Mouse (Mus musculus) liver, embryonic 16.5 days (tissue): Measurements from ENCODE around the gene Fcrl5. TPM values are rescaled to one million over a fixed set of nuclear protein-coding genes. Genes with fewer than 3 reads are reported as not detected.
"Not testable (repeated sequence)": the region's sequence is repeated elsewhere in the genome, so short reads cannot be mapped to it uniquely, and the experiment has no call there.

Source experiments
- ATAC-seq: fragments of 200-750 bp; cut with Nextera tagmentation; 2 replicates; pipeline ENCODE4 v1.8.0; 2017; ENCODE audit warnings: low read depth, mild to moderate bottlenecking, moderate number of reproducible peaks, moderate library complexity
- H3K27ac ChIP-seq: fragments of 300-500 bp; sonication (generic); 2 replicates; pipeline ENCODE4 v1.5.1; 2014; ENCODE audit warnings: mild to moderate bottlenecking, low read length
- H3K27me3 ChIP-seq: fragments of 300-500 bp; sonication (generic); 2 replicates; pipeline ENCODE4 v1.6.1; 2014; ENCODE audit warnings: low read depth, low read length, mixed read lengths; ENCODE audit not compliant: control insufficient read depth, insufficient read depth
- H3K36me3 ChIP-seq: fragments of 300-500 bp; sonication (generic); 2 replicates; pipeline ENCODE4 v1.6.1; 2014; ENCODE audit warnings: mild to moderate bottlenecking; ENCODE audit not compliant: control insufficient read depth, insufficient read depth
- H3K4me1 ChIP-seq: fragments of 300-500 bp; sonication (generic); 2 replicates; pipeline ENCODE4 v1.6.1; 2014; ENCODE audit warnings: low read depth, low read length, mixed read lengths; ENCODE audit not compliant: control insufficient read depth
- H3K4me2 ChIP-seq: fragments of 300-500 bp; sonication (generic); 2 replicates; pipeline ENCODE4 v1.6.1; 2014; ENCODE audit warnings: low read depth, low read length, mixed read lengths
- H3K4me3 ChIP-seq: fragments of 300-500 bp; sonication (generic); 2 replicates; pipeline ENCODE4 v1.5.1; 2014; ENCODE audit warnings: low read depth, mild to moderate bottlenecking, low read length
- H3K9ac ChIP-seq: fragments of 300-500 bp; sonication (generic); 2 replicates; pipeline ENCODE4 v1.6.1; 2014; ENCODE audit warnings: low read depth, low read length
- H3K9me3 ChIP-seq: fragments of 300-500 bp; sonication (generic); replicated peaks from 2 replicates; pipeline ENCODE4 v1.6.1; 2016; ENCODE audit warnings: low read length; ENCODE audit not compliant: control insufficient read depth
- WGBS: fragments of 180-500 bp; shearing (Covaris S2); extraction: QIAGEN DNeasy Blood & Tissue Kit; methylation state at CpG from one replicate; pipeline ENCODE4 v1.1.7; 2014; ENCODE audit not compliant: insufficient replicate concordance; 5-methylcytosine and 5-hydroxymethylcytosine counted together
- polyA plus RNA-seq: library from polyadenylated mRNA; unstranded; fragments of >200 nt; fragmentation: Nextera tagmentation; extraction: Ambion mirVana; gene quantifications from 2 replicates; pipeline ENCODE4 v1.2.1, GENCODE M21; 2015

The Fcrl5 gene
- polyA plus RNA-seq, 1 experiment from 2014 or later, result not detected

GRCm38 (mm10) chr3:87479230-87479629 lies 43.7 kb downstream of the Fcrl5 start:
- H3K4me2 ChIP-seq, H3K27me3 ChIP-seq, H3K27ac ChIP-seq, H3K9ac ChIP-seq, ATAC-seq, H3K9me3 ChIP-seq, H3K36me3 ChIP-seq, H3K4me3 ChIP-seq, H3K4me1 ChIP-seq: not testable (repeated sequence)

GRCm38 (mm10) chr3:87487392-87487791 lies 51.8 kb downstream of the Fcrl5 start:
- no peak for ATAC-seq
- no peak overlapping the region for H3K27ac ChIP-seq
- no peaks in the 10 kb centered on the region for H3K9me3 ChIP-seq
- H3K4me1 ChIP-seq, result no peaks in the 10 kb centered on the region
- H3K4me2 ChIP-seq, result no peak overlapping the region
- no peak overlapping the region for H3K9ac ChIP-seq
- no peaks in the 10 kb centered on the region for H3K36me3 ChIP-seq
- WGBS, result 70% methylated on average over 4 of the region's 4 CpGs
- H3K4me3 ChIP-seq, result no peak overlapping the region
- no peaks in the 10 kb centered on the region for H3K27me3 ChIP-seq

GRCm38 (mm10) chr3:87487911-87488310 lies 52.3 kb downstream of the Fcrl5 start:
- ATAC-seq, result no peak
- Histone ChIP-seq H3K36me3 (no peaks in the 10 kb centered on the region), H3K27me3 (no peaks in the 10 kb centered on the region), H3K9ac (no peak overlapping the region), H3K9me3 (no peaks in the 10 kb centered on the region), H3K4me3 (no peak overlapping the region), H3K4me2 (no peak overlapping the region), H3K4me1 (no peaks in the 10 kb centered on the region), H3K27ac (no peak overlapping the region)
- 44% methylated on average over 2 of the region's 2 CpGs for WGBS

GRCm38 (mm10) chr3:87498266-87498665 lies 62.7 kb downstream of the Fcrl5 start:
- H3K36me3 ChIP-seq, result no peaks in the 10 kb centered on the region
- H3K9me3 ChIP-seq, result no peaks in the 10 kb centered on the region
- no peak for ATAC-seq
- WGBS, result 72% methylated on average over 9 of the region's 9 CpGs
- no peak overlapping the region for H3K4me2 ChIP-seq
- no peak overlapping the region for H3K4me3 ChIP-seq
- no peaks in the 10 kb centered on the region for H3K27me3 ChIP-seq
- H3K27ac ChIP-seq, result no peak overlapping the region
- no peaks in the 10 kb centered on the region for H3K4me1 ChIP-seq
- no peak overlapping the region for H3K9ac ChIP-seq

GRCm38 (mm10) chr3:87499072-87499471 lies 63.5 kb downstream of the Fcrl5 start:
- ATAC-seq, result no peak

GRCm38 (mm10) chr3:87500088-87501055 lies 64.8 kb downstream of the Fcrl5 start:
- ATAC-seq, result no peak
- Histone ChIP-seq H3K4me3 (no peak overlapping the region), H3K9me3 (no peaks in the 10 kb centered on the region), H3K4me1 (no peaks in the 10 kb centered on the region), H3K27ac (no peak overlapping the region), H3K4me2 (no peak overlapping the region), H3K36me3 (no peaks in the 10 kb centered on the region), H3K27me3 (no peaks in the 10 kb centered on the region), H3K9ac (no peak overlapping the region)
- WGBS, result 49% methylated on average over 24 of the region's 24 CpGs

More at GRCm38 (mm10) chr3:87499072-87499471, 63.5 kb downstream of the Fcrl5 start:
- Histone ChIP-seq H3K4me2 (no peak overlapping the region), H3K4me1 (no peaks in the 10 kb centered on the region), H3K27me3 (no peaks in the 10 kb centered on the region), H3K9ac (no peak overlapping the region), H3K4me3 (no peak overlapping the region), H3K9me3 (no peaks in the 10 kb centered on the region), H3K27ac (no peak overlapping the region), H3K36me3 (no peaks in the 10 kb centered on the region)
- 6% methylated on average over 3 of the region's 3 CpGs for WGBS

- Histone ChIP-seq H3K27me3 (no peaks in the 10 kb centered on the region), H3K4me3 (no peak overlapping the region), H3K27ac (no peak overlapping the region), H3K4me2 (no peak overlapping the region), H3K36me3 (no peaks in the 10 kb centered on the region), H3K9me3 (no peaks in the 10 kb centered on the region), H3K9ac (no peak overlapping the region), H3K4me1 (no peaks in the 10 kb centered on the region)
- ATAC-seq, result no peak
- 22% methylated on average over 8 of the region's 8 CpGs for WGBS
Observed at GRCm38 (mm10) chr3:87501151-87501550, 65.6 kb downstream of the Fcrl5 start.

GRCm38 (mm10) chr3:87502771-87503170 lies 67.2 kb downstream of the Fcrl5 start:
- Histone ChIP-seq H3K4me1 (no peaks in the 10 kb centered on the region), H3K27me3 (no peaks in the 10 kb centered on the region), H3K9ac (no peak overlapping the region), H3K4me2 (no peak overlapping the region), H3K27ac (no peak overlapping the region), H3K36me3 (no peaks in the 10 kb centered on the region), H3K9me3 (no peaks in the 10 kb centered on the region), H3K4me3 (no peak overlapping the region)
- ATAC-seq, result no peak
- WGBS, result 71% methylated on average over 6 of the region's 6 CpGs

GRCm38 (mm10) chr3:87504330-87504729 lies 68.8 kb downstream of the Fcrl5 start:
- 26% methylated on average over 7 of the region's 7 CpGs for WGBS
- H3K9me3 ChIP-seq, result no peaks in the 10 kb centered on the region
- no peak overlapping the region for H3K4me2 ChIP-seq
- peaks cover 6% of the 10 kb centered on the region for H3K4me1 ChIP-seq
- H3K9ac ChIP-seq, result no peak overlapping the region
- no peak overlapping the region for H3K4me3 ChIP-seq
- H3K27ac ChIP-seq, result no peak overlapping the region
- H3K27me3 ChIP-seq, result no peaks in the 10 kb centered on the region
- H3K36me3 ChIP-seq, result no peaks in the 10 kb centered on the region
- no peak for ATAC-seq
